Comparison of ENCODE assay signal across 36 mouse cellular contexts in genomic region chr16:27399719-27400253, GRCm38 (mm10). TPM values are rescaled to one million over a fixed set of nuclear protein-coding genes. Genes with fewer than 3 reads are reported as not detected.
"Had no signal": no experiment of that assay in that cellular context is flagged by ENCODE, and none has a peak within 500 bp of the region (broad histone marks: within the 10 kb centered on the region; RNA-seq: fewer than 3 reads in every experiment).

No protein-coding gene starts in this region.

- H3K4me1 ChIP-seq: limb, embryonic 10.5 days; limb, embryonic 12.5 days; liver, embryonic 15.5 days had no signal

- DNase-seq: gastrocnemius, postnatal 10 days; gastrocnemius, postnatal 36 days; heart, adult 11 months; heart, adult 2 months; heart, postnatal 14 days; heart, postnatal 36 days; kidney, adult 18-20 months; kidney, adult 8-10 months; kidney, postnatal 10 days; kidney, postnatal 25 days; kidney, postnatal 4 days; layer of hippocampus, adult 9-11 months; liver; liver, embryonic 13.5 days had no signal

- H3K27me3 ChIP-seq: heart, embryonic 13.5 days; heart, embryonic 15.5 days; intestine, embryonic 15.5 days; limb, embryonic 12.5 days; liver, embryonic 13.5 days; liver, embryonic 15.5 days had no signal

- H3K4me3 ChIP-seq: heart, adult 2 months; heart, embryonic 13.5 days; heart, embryonic 15.5 days; intestine, embryonic 15.5 days; limb, embryonic 10.5 days; limb, embryonic 12.5 days; liver, embryonic 13.5 days; liver, embryonic 15.5 days had no signal

- H3K36me3 ChIP-seq: heart, embryonic 13.5 days; heart, embryonic 15.5 days; intestine, embryonic 15.5 days; limb, embryonic 10.5 days; limb, embryonic 12.5 days; liver, embryonic 13.5 days; liver, embryonic 15.5 days had no signal

- H3K9ac ChIP-seq: heart, embryonic 13.5 days; heart, embryonic 15.5 days; hindbrain, embryonic 14.5 days; intestine, embryonic 15.5 days; limb, embryonic 12.5 days; liver, embryonic 13.5 days; liver, embryonic 15.5 days had no signal

- H3K4me2 ChIP-seq: heart, embryonic 11.5 days; heart, embryonic 13.5 days; heart, embryonic 15.5 days; hindbrain, embryonic 14.5 days; intestine, embryonic 15.5 days; limb, embryonic 12.5 days; liver, embryonic 11.5 days; liver, embryonic 13.5 days; liver, embryonic 15.5 days had no signal

- H3K27ac ChIP-seq: heart, adult 2 months; heart, embryonic 13.5 days; heart, embryonic 15.5 days; hindbrain, embryonic 14.5 days; hindbrain, postnatal 0 days; intestine, embryonic 15.5 days; limb, embryonic 10.5 days; limb, embryonic 12.5 days; liver, embryonic 13.5 days; liver, embryonic 15.5 days had no signal

- ATAC-seq: hindbrain, postnatal 0 days; intestine, embryonic 15.5 days; intestine, postnatal 0 days had no signal

- H3K9me3 ChIP-seq: heart, embryonic 13.5 days; intestine, embryonic 15.5 days; limb, embryonic 10.5 days; liver, embryonic 13.5 days; liver, embryonic 15.5 days had no signal

RNA-seq across cellular contexts. Expression of gene Uts2b, which starts 29.7 kb away (rescaled TPM):
- total RNA-seq: gastrocnemius, adult 18-20 months; gastrocnemius, postnatal 10 days; gastrocnemius, postnatal 36 days; hematopoietic stem cell, adult 5-6 weeks; layer of hippocampus, adult 8-10 months; layer of hippocampus, postnatal 14 days; left cerebral cortex, adult 8-10 months; left cerebral cortex, postnatal 10 days; left cerebral cortex, postnatal 25 days had no signal
- polyA plus RNA-seq: gonadal fat pad, adult 2 months; inflammation-experienced regulatory T-cells, adult 6 months; kidney, embryonic 14.5 days; kidney, embryonic 16.5 days; liver, embryonic 11.5 days; liver, embryonic 13.5 days; liver, embryonic 15.5 days had no signal
